Mouse (Mus musculus) hindbrain, embryonic 11.5 days (tissue): ENCODE data around the gene Kit. TPM values are rescaled to one million over a fixed set of nuclear protein-coding genes. Genes with fewer than 3 reads are reported as not detected.

Experiments
- ATAC-seq: fragments of 200-750 bp; cut with Nextera tagmentation; 2 replicates; pipeline ENCODE4 v1.8.0; 2017; ENCODE audit warnings: mild to moderate bottlenecking, moderate TSS enrichment, moderate library complexity; ENCODE audit not compliant: low FRiP score
- DNase-seq: peaks from one replicate; pipeline ENCODE4 v3.0.0-alpha.2; 2015; ENCODE audit warnings: low spot score
- H3K27ac ChIP-seq: fragments of 300-500 bp; sonication (generic); 2 replicates; pipeline ENCODE4 v1.5.1; 2014; ENCODE audit warnings: mild to moderate bottlenecking, low read depth, low read length
- H3K27me3 ChIP-seq: fragments of 300-500 bp; sonication (generic); 2 replicates; pipeline ENCODE4 v1.6.1; 2014; ENCODE audit warnings: mild to moderate bottlenecking, low read length, moderate library complexity, mixed read lengths; ENCODE audit not compliant: control insufficient read depth, insufficient read depth
- H3K36me3 ChIP-seq: fragments of 300-500 bp; sonication (generic); 2 replicates; pipeline ENCODE4 v1.6.1; 2014; ENCODE audit warnings: mild to moderate bottlenecking, low read length, moderate library complexity, mixed read lengths; ENCODE audit not compliant: control insufficient read depth, insufficient read depth
- H3K4me1 ChIP-seq: fragments of 300-500 bp; sonication (generic); replicated peaks from 2 replicates; pipeline ENCODE4 v1.6.1; 2014; ENCODE audit warnings: low read length, mixed read lengths; ENCODE audit not compliant: control insufficient read depth, insufficient read depth
- H3K4me2 ChIP-seq: fragments of 300-500 bp; sonication (generic); replicated peaks from 2 replicates; pipeline ENCODE4 v1.6.1; 2014; ENCODE audit warnings: mild to moderate bottlenecking, low read depth, low read length
- H3K4me3 ChIP-seq: fragments of 300-500 bp; sonication (generic); 2 replicates; pipeline ENCODE4 v1.5.1; 2014; ENCODE audit warnings: low read depth, low read length
- H3K9ac ChIP-seq: fragments of 300-500 bp; sonication (generic); 2 replicates; pipeline ENCODE4 v1.6.1; 2014; ENCODE audit warnings: low read depth, low read length
- H3K9me3 ChIP-seq: fragments of 300-500 bp; sonication (generic); 2 replicates; pipeline ENCODE4 v1.6.1; 2016; ENCODE audit warnings: low read length; ENCODE audit not compliant: control insufficient read depth
- WGBS: fragments of 180-500 bp; shearing (Covaris S2); extraction: QIAGEN DNeasy Blood & Tissue Kit; methylation state at CpG from one replicate; pipeline ENCODE4 v1.1.7; 2014; 5-methylcytosine and 5-hydroxymethylcytosine counted together
- polyA plus RNA-seq: library from polyadenylated mRNA; unstranded; fragments of >200 nt; fragmentation: Nextera tagmentation; extraction: Ambion mirVana; gene quantifications from 2 replicates; pipeline ENCODE4 v1.2.1, GENCODE M21; 2014

Kit gene
- polyA plus RNA-seq, 1 experiment from 2014 or later: 34.8 TPM

DNA sequence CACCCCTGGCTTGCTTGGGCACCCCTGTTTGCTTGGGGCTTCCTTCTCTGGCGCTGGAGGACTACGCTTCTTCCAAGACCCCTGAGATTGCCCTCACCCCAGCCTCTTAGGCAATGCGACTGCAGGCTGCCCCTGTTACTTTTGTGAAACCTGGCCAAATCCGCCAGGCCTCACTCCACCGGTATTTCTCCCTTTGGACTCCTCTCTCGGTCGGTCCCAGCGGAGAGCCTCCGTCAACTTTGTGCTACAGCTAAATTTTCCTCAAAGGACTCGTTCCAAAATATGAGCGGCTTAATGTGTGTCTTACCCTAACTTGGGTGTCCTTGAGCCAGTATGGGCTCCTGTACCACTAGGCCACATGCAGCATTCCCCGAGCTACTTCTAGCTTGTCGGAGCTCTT, 23.8 kb downstream of the Kit start:
- Histone ChIP-seq H3K4me2 (no peak overlapping the region), H3K4me3 (no peak overlapping the region), H3K9ac (no peak overlapping the region), H3K27ac (no peak overlapping the region), H3K36me3 (no peaks in the 10 kb centered on the region), H3K27me3 (no peaks in the 10 kb centered on the region), H3K4me1 (no peaks in the 10 kb centered on the region), H3K9me3 (no peaks in the 10 kb centered on the region)
- DNase-seq (no peak), ATAC-seq (no peak)
- 94% methylated on average over 13 of the region's 13 CpGs for WGBS

DNA sequence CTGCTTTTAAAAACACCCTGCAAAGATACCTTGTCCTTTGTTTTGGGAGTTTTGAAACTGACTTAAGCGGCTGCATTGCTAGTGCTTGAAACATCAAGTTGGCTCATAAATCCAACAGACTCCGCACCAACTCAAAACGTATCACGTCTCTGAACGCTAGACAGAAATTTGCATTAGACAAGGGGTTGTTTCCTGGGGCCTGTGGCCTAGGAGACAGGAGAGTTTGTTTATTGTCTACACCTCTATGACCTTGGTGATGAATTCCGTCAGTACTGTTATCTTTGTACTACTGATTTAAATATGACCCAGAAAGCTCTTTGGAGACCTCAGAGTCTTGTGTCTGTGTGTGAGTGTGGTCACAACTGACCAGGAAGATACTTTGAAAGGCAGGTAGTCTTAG, 25.3 kb downstream of the Kit start:
- Histone ChIP-seq H3K9me3 (no peaks in the 10 kb centered on the region), H3K4me2 (no peak overlapping the region), H3K4me3 (no peak overlapping the region), H3K9ac (no peak overlapping the region), H3K27me3 (no peaks in the 10 kb centered on the region), H3K27ac (no peak overlapping the region), H3K4me1 (no peaks in the 10 kb centered on the region), H3K36me3 (no peaks in the 10 kb centered on the region)
- WGBS: 75% methylated on average over 6 of the region's 6 CpGs
- ATAC-seq: no peak
- no peak for DNase-seq

DNA sequence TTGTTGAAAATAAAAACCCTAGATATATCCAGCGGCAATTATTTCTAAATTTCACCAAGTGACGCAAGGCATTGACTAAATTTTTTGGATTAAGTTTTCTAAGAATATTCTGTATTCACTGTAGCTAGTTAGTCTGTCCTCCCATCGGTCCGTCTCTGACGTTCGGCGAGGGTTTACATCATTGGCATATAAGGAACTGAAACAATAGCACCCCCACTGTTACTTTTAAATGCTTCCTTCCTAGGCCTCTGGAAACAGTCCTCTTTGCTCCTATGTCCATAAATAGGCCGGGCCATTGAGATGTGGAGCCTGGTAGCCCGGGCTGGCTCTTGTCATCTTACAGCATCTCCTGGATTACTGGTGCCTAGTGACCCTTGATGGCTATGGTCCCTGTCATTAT, 29.5 kb downstream of the Kit start:
- Histone ChIP-seq H3K4me1 (no peaks in the 10 kb centered on the region), H3K9ac (no peak overlapping the region), H3K36me3 (no peaks in the 10 kb centered on the region), H3K4me2 (no peak overlapping the region), H3K4me3 (no peak overlapping the region), H3K27me3 (no peaks in the 10 kb centered on the region), H3K9me3 (no peaks in the 10 kb centered on the region), H3K27ac (no peak overlapping the region)
- ATAC-seq (no peak), DNase-seq (no peak)
- WGBS: 64% methylated on average over 9 of the region's 9 CpGs

DNA sequence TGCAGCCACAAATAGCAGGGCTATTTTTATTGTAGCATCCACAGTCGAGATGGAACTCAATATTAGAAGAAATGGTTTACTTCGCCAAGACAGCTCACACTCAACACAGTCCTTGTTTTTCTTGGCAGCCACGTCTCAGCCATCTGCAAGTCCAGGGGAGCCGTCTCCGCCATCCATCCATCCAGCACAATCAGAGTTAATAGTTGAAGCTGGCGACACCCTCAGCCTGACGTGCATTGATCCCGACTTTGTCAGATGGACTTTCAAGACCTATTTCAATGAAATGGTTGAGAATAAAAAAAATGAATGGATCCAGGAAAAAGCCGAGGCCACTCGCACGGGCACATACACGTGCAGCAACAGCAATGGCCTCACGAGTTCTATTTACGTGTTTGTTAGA, 32.2 kb downstream of the Kit start:
- H3K27me3 ChIP-seq: no peaks in the 10 kb centered on the region
- no peak overlapping the region for H3K9ac ChIP-seq
- no peak overlapping the region for H3K4me3 ChIP-seq
- no peaks in the 10 kb centered on the region for H3K4me1 ChIP-seq
- ATAC-seq: no peak
- no peaks in the 10 kb centered on the region for H3K36me3 ChIP-seq
- H3K27ac ChIP-seq: no peak overlapping the region
- H3K9me3 ChIP-seq: no peaks in the 10 kb centered on the region
- no peak overlapping the region for H3K4me2 ChIP-seq
- WGBS: 81% methylated on average over 14 of the region's 14 CpGs
- DNase-seq: no peak

DNA sequence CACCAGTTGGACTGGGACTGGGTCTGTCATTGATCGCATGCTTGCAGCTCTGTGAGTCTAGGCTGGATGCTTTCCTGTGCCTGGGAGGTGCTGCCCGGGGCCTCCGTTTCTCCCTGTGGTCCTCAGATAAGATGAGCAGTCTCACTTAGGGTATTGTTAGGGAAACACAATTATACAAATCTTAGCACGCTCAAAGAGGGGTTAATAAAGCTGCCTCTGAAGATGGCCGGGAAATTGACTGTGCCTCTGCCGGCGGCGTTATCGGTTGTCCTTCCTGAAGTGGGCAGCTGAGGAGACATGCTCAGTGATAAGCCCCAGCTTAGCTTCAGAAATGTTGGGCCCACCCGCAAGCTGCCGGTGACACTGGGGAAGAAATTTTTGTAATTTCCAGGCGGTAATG, 33.3 kb downstream of the Kit start:
- Histone ChIP-seq H3K4me3 (no peak overlapping the region), H3K27me3 (no peaks in the 10 kb centered on the region), H3K4me2 (no peak overlapping the region), H3K27ac (no peak overlapping the region), H3K36me3 (no peaks in the 10 kb centered on the region), H3K9ac (no peak overlapping the region), H3K4me1 (no peaks in the 10 kb centered on the region), H3K9me3 (no peaks in the 10 kb centered on the region)
- DNase-seq: no peak
- ATAC-seq: no peak
- 86% methylated on average over 12 of the region's 12 CpGs for WGBS

DNA sequence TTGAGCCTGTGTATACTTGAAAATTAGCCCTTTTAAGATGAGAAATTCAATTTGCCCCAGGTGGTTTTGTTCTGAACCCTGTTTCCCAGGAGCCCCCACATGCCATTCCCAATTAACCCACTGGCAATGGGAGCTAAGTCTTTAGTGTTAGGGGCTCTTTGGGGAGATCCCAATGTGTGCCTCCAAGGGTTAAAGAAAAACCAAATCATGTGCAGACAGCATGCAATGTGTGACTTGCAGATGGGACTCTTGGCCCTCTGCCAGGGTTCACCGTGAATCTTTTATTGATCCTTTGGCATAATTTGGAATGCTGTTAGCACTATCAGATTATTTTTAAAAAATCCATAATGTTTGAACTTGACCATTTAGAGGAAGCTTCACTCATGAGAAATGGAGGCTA, 37.7 kb downstream of the Kit start:
- peak; percentile 33 for DNase-seq
- Histone ChIP-seq H3K9ac (no peak overlapping the region), H3K4me1 (no peaks in the 10 kb centered on the region), H3K9me3 (no peaks in the 10 kb centered on the region), H3K27ac (no peak overlapping the region), H3K27me3 (no peaks in the 10 kb centered on the region), H3K4me2 (no peak overlapping the region), H3K36me3 (no peaks in the 10 kb centered on the region), H3K4me3 (no peak overlapping the region)
- ATAC-seq: no peak
- WGBS: 70% methylated on average over 1 of the region's 1 CpGs

DNA sequence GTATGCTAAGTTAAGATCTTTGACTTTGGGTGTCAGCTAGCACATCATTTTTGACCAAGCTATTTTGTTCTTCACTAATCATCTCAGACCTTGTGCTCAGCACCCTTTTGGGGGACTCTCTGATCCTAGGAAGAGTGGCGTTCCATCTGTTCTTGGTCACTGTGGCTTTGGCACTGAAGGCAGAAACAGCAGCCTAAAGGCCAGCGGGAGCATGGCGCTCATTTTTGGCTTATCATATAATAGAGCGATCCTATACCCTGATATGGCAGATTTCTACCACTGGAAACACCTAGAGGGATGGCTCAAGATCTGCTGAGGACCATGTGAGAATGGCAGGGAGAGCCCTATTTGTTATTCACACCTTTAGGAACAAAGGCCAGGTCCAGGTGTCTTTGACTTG, 38.2 kb downstream of the Kit start:
- H3K36me3 ChIP-seq: no peaks in the 10 kb centered on the region
- no peak overlapping the region for H3K4me2 ChIP-seq
- no peaks in the 10 kb centered on the region for H3K27me3 ChIP-seq
- no peaks in the 10 kb centered on the region for H3K9me3 ChIP-seq
- H3K9ac ChIP-seq: no peak overlapping the region
- WGBS: 95% methylated on average over 4 of the region's 4 CpGs
- H3K4me1 ChIP-seq: no peaks in the 10 kb centered on the region
- H3K4me3 ChIP-seq: no peak overlapping the region
- no peak overlapping the region for H3K27ac ChIP-seq
- DNase-seq: no peak
- no peak for ATAC-seq

DNA sequence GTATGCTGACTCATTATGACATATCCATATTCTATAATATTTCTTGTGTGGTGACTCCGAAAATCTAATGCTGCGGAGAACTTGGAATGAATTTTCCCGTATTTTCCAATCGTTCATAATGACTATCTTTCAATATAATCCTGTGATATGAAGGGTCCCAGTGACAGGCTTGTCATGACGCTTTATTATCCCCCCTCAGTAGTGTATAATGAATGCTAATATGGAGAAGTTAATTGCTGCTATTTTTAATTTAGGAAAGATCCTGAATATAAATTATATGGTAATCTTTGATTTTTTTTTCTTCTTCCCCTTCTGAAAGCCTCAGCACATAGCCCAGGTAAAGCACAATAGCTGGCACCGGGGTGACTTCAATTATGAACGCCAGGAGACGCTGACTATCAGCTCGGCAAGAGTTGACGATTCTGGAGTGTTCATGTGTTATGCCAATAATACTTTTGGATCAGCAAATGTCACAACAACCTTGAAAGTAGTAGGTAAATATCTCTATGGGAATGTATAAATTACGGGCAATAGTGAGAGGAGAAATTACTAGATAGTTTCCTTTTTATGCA, 40.4 kb downstream of the Kit start:
- Histone ChIP-seq H3K9me3 (no peaks in the 10 kb centered on the region), H3K4me3 (no peak overlapping the region), H3K4me2 (no peak overlapping the region), H3K36me3 (no peaks in the 10 kb centered on the region), H3K4me1 (no peaks in the 10 kb centered on the region), H3K27ac (no peak overlapping the region), H3K9ac (no peak overlapping the region), H3K27me3 (no peaks in the 10 kb centered on the region)
- no peak for DNase-seq
- ATAC-seq: no peak
- WGBS: 91% methylated on average over 11 of the region's 11 CpGs

DNA sequence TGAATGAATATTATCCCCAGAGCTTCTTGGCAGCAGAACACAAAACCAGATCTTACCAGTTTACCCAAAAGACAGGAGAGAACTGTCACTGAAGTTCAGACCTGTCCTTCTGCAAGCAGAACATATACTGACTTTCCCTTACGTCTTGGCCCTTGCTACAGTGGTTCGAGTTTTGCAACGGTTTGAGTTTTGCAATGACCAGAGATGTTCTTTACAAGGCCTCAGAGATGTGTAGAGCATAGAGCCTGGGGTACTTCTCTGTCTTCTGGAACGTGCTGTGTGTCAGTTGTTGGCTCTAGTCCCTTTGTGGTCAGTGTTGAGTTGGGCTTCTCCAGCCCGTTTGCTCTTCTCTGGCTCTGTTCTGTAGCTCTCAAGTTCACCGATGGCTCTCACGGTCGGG, 40.9 kb downstream of the Kit start:
- no peak overlapping the region for H3K4me3 ChIP-seq
- H3K9ac ChIP-seq: no peak overlapping the region
- H3K9me3 ChIP-seq: no peaks in the 10 kb centered on the region
- ATAC-seq: no peak
- whole genome bisulfite sequencing: 94% methylated on average over 8 of the region's 8 CpGs
- no peaks in the 10 kb centered on the region for H3K27me3 ChIP-seq
- no peaks in the 10 kb centered on the region for H3K36me3 ChIP-seq
- H3K4me1 ChIP-seq: no peaks in the 10 kb centered on the region
- no peak overlapping the region for H3K27ac ChIP-seq
- no peak for DNase-seq
- H3K4me2 ChIP-seq: no peak overlapping the region
